Mouse (Mus musculus) heart, postnatal 0 days (tissue): Measurements from ENCODE around the gene Als2cr12. TPM values are rescaled to one million over a fixed set of nuclear protein-coding genes. Genes with fewer than 3 reads are reported as not detected.
"Not testable (repeated sequence)": the region's sequence is repeated elsewhere in the genome, so short reads cannot be mapped to it uniquely, and the experiment has no call there.

Experiments
- ATAC-seq: fragments of 200-750 bp; cut with Nextera tagmentation; 2 replicates; pipeline ENCODE4 v1.8.0; 2017; ENCODE audit warnings: low read depth, moderate number of reproducible peaks, moderate library complexity; ENCODE audit not compliant: insufficient read depth
- DNase-seq: peaks from one replicate; pipeline ENCODE4 v3.0.0-alpha.2; 2016; ENCODE audit warnings: low spot score
- H3K27ac ChIP-seq: fragments of 300-500 bp; sonication (generic); 2 replicates; pipeline ENCODE4 v1.5.1; 2014; ENCODE audit warnings: low read depth, mild to moderate bottlenecking
- H3K27me3 ChIP-seq: fragments of 300-500 bp; sonication (generic); 2 replicates; pipeline ENCODE4 v1.6.1; 2014; ENCODE audit warnings: low read length, mixed read lengths; ENCODE audit not compliant: control insufficient read depth, insufficient read depth
- H3K36me3 ChIP-seq: fragments of 300-500 bp; sonication (generic); replicated peaks from 2 replicates; pipeline ENCODE4 v1.6.1; 2014; ENCODE audit warnings: low read length, mixed read lengths; ENCODE audit not compliant: control insufficient read depth, insufficient read depth
- H3K4me1 ChIP-seq: fragments of 300-500 bp; sonication (generic); 2 replicates; pipeline ENCODE4 v1.6.1; 2014; ENCODE audit warnings: antibody characterized with exemption; ENCODE audit not compliant: control insufficient read depth, insufficient read depth
- H3K4me2 ChIP-seq: fragments of 300-500 bp; sonication (generic); 2 replicates; pipeline ENCODE4 v1.6.1; 2014; ENCODE audit warnings: low read depth, mild to moderate bottlenecking, low read length, moderate library complexity
- H3K4me3 ChIP-seq: fragments of 300-500 bp; sonication (generic); 2 replicates; pipeline ENCODE4 v1.5.1; 2014; ENCODE audit warnings: low read depth, low read length
- H3K9ac ChIP-seq: fragments of 300-500 bp; sonication (generic); replicated peaks from 2 replicates; pipeline ENCODE4 v1.6.1; 2014; ENCODE audit warnings: low read depth, low read length, mixed read lengths
- H3K9me3 ChIP-seq: fragments of 300-500 bp; sonication (generic); replicated peaks from 2 replicates; pipeline ENCODE4 v1.6.1; 2016; ENCODE audit warnings: low read length; ENCODE audit not compliant: control insufficient read depth
- CTCF ChIP-seq: IDR thresholded peaks from 2 replicates; pipeline ENCODE4 v1.5.1; 2016; ENCODE audit warnings: antibody characterized with exemption, control low read depth, low read depth
- EP300 ChIP-seq: IDR thresholded peaks from 2 replicates; pipeline ENCODE4 v1.6.1; 2016; ENCODE audit warnings: antibody characterized with exemption, low read depth
- WGBS: fragments of 180-500 bp; shearing (Covaris S2); extraction: QIAGEN DNeasy Blood & Tissue Kit; methylation state at CpG from one replicate; pipeline ENCODE4 v1.1.7; 2014; 5-methylcytosine and 5-hydroxymethylcytosine counted together
- polyA plus RNA-seq: library from polyadenylated mRNA; unstranded; fragments of >200 nt; fragmentation: Nextera tagmentation; extraction: Ambion mirVana; gene quantifications from 2 replicates; pipeline ENCODE4 v1.2.1, GENCODE M21; 2015
- total RNA-seq: library from RNA; depleted of rRNA; stranded (reverse); fragments of >200 nt; gene quantifications from 2 replicates; pipeline ENCODE4 v1.2.3, GENCODE M21; 2014; ENCODE audit warnings: low replicate concordance

The Als2cr12 gene
- total and polyA plus RNA-seq, 2 experiments from 2014 or later, result not detected

DNA sequence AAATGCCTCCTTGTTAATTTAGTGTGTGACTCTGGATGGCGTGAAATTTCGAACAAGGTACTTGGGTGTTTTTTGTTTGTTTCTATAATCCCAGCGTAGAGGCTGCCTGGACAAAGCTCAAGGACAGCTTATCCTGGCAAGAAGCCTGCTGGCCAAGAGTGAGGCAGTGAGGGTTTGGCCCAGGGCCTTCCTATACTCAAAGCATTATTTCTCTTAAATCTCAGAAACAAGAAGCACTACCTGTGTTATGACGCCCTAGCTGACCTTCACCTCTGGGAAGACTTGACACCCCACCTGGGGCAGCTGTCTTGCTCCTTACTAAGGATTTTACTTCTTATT is 18.1 kb upstream of the Als2cr12 start:
- H3K4me3 ChIP-seq, result peak overlapping the region; percentile 72
- DNase-seq (peak; percentile 60), ATAC-seq (no peak)
- peaks cover 18% of the 10 kb centered on the region for H3K36me3 ChIP-seq
- H3K27ac ChIP-seq, result peak overlapping the region; percentile 100
- H3K4me2 ChIP-seq, result peak overlapping the region; percentile 84
- no peaks in the 10 kb centered on the region for H3K27me3 ChIP-seq
- TF ChIP-seq CTCF, result no peak
- no peak for TF ChIP-seq EP300
- no peaks in the 10 kb centered on the region for H3K9me3 ChIP-seq
- H3K9ac ChIP-seq, result peak overlapping the region; percentile 90
- 20% methylated on average over 4 of the region's 4 CpGs for WGBS
- peaks cover 18% of the 10 kb centered on the region for H3K4me1 ChIP-seq

DNA sequence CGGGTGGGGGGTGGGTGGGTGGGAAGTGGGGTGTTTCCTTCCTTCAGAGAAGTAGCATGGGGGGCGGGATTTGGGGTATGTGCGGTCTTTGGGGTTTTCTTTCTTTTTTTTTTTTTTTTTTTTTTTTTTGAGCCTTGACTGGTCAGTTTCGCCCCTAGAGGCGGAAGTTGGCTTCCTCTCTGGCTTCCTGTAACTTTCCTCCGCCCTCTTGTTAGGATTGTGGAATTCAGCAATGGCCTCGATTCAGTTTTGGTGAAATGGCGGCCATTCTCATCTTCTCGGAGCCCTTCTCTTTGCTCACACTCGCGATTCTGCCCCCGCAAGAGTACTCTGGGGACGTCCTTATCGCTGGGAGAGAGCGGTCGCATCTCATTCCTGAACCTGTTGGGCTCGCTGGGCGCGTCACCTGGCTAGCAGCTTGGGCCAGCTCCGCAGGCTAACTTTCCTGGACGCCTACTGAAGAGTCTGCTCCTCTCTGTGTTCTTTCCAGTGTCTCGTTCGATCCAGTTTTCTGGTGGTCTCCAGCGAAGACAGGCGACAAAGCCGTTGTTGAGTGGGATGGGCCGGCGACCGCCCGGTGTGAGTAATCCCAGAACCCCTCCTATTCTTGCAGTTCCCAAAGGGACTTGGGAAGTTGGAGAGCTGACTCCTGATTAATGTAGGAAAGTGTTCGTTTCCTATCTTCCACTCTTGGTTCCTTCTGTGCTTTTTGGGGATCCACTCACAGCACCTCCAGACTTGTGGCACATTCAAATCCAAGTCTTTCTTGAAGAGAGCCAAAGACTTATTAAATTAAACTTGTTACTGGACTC is 17.5 kb upstream of the Als2cr12 start:
- Histone ChIP-seq H3K9ac (peak overlapping the region; percentile 90), H3K4me3 (peak overlapping the region; percentile 72), H3K9me3 (no peaks in the 10 kb centered on the region), H3K4me1 (peaks cover 18% of the 10 kb centered on the region), H3K27me3 (no peaks in the 10 kb centered on the region), H3K27ac (peak overlapping the region; percentile 100), H3K4me2 (peak overlapping the region; percentile 84), H3K36me3 (peaks cover 17% of the 10 kb centered on the region)
- TF ChIP-seq EP300 (no peak), CTCF (peak; percentile 33)
- 3% methylated on average over 29 of the region's 31 CpGs for WGBS
- DNase-seq, result peak; percentile 88
- peak; percentile 34 for ATAC-seq

DNA sequence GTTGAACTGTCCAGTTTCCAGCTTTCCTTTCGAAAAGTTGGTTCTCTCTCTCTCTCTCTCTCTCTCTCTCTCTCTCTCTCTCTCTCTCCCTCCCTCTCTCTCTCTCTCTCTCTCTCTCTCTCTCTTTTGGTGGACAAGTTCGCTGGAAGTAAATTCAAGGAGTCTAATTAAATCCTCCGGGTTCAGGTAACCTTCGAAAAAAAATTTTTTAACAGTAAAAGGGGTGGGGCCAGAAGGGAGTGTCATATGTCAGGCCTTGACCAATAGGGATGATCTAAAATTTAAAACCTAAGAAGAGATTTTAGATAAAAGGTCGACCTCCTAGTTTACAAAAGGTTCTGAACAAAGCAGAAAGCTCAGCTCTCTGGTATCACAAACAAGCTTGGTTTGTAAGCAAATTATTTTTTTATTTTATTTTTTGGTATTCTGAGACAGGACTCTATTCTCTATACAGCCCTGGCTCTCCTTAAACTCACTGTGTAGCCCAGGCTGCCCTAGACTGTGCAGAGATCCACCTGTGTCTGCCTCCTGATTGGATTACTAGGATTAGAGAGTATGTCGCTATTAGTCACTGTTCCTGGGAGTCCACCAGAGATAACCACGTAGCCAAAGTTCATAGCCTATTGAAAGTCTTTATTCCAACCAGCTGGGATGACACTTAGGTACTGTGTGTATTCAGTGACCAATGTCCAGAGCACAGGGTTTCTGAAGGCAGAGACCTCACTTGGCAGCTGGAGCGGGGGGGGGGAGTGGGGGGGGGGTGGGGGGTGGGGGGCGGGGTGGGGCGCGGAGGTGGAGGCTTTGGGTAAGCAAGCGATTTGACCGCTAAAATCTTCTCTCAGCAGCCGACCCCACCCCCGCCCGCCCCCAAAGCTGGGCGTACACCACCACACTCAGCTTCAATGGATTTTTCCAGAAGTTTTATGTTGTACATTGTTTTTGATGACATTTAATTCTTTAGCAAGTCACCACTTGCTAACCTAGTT is 16.6 kb upstream of the Als2cr12 start:
- H3K9me3 ChIP-seq, result no peaks in the 10 kb centered on the region
- no peaks in the 10 kb centered on the region for H3K27me3 ChIP-seq
- peak overlapping the region; percentile 100 for H3K27ac ChIP-seq
- 1% methylated on average over 13 of the region's 17 CpGs for WGBS
- no peak for TF ChIP-seq CTCF
- no peak for TF ChIP-seq EP300
- H3K36me3 ChIP-seq, result peaks cover 11% of the 10 kb centered on the region
- peaks cover 18% of the 10 kb centered on the region for H3K4me1 ChIP-seq
- H3K4me3 ChIP-seq, result peak overlapping the region; percentile 72
- peak overlapping the region; percentile 94 for H3K9ac ChIP-seq
- DNase-seq, result peak; percentile 95
- peak overlapping the region; percentile 84 for H3K4me2 ChIP-seq
- ATAC-seq, result peak; percentile 87

- peak; percentile 50 for ATAC-seq
- no peaks in the 10 kb centered on the region for H3K27me3 ChIP-seq
- DNase-seq, result peak; percentile 61
- H3K4me1 ChIP-seq, result peaks cover 16% of the 10 kb centered on the region
- peak; percentile 51 for TF ChIP-seq EP300
- TF ChIP-seq CTCF, result no peak
- H3K9me3 ChIP-seq, result no peaks in the 10 kb centered on the region
- peaks cover 7% of the 10 kb centered on the region for H3K36me3 ChIP-seq
- peak within 1 kb of the TSS; percentile 84 for H3K4me2 ChIP-seq
- peak within 1 kb of the TSS; percentile 72 for H3K4me3 ChIP-seq
- WGBS, result 0% methylated on average over 45 of the region's 45 CpGs
- peak within 1 kb of the TSS; percentile 94 for H3K9ac ChIP-seq
- H3K27ac ChIP-seq, result peak within 1 kb of the TSS; percentile 100
These were observed 15.7 kb upstream of the Als2cr12 start, which contains the start of gene Cflar for GRCm38 (mm10) chr1:58711365-58712016. Gene Cflar, plus strand, starts transcription at chr1:58711508.

GRCm38 (mm10) chr1:58710711-58711364 is 15.0 kb upstream of the Als2cr12 start:
- H3K4me1 ChIP-seq, result peaks cover 11% of the 10 kb centered on the region
- DNase-seq (peak; percentile 76), ATAC-seq (no peak)
- H3K4me2 ChIP-seq, result peak overlapping the region; percentile 84
- TF ChIP-seq CTCF (no peak), EP300 (no peak)
- no peaks in the 10 kb centered on the region for H3K27me3 ChIP-seq
- no peaks in the 10 kb centered on the region for H3K9me3 ChIP-seq
- H3K9ac ChIP-seq, result peak overlapping the region; percentile 94
- H3K27ac ChIP-seq, result peak overlapping the region; percentile 100
- H3K36me3 ChIP-seq, result peaks cover 7% of the 10 kb centered on the region; the same call in 1 of the 2 replicates
- H3K4me3 ChIP-seq, result peak overlapping the region; percentile 72
- 36% methylated on average over 10 of the region's 10 CpGs for WGBS

GRCm38 (mm10) chr1:58710043-58710442 is 14.3 kb upstream of the Als2cr12 start:
- not testable (repeated sequence) for H3K36me3 ChIP-seq, H3K4me2 ChIP-seq, DNase-seq, H3K4me1 ChIP-seq, H3K27me3 ChIP-seq, H3K4me3 ChIP-seq, H3K9me3 ChIP-seq, ATAC-seq, H3K9ac ChIP-seq
- 87% methylated on average over 1 of the region's 1 CpGs for WGBS
- peak overlapping the region; percentile 100; the same call in 1 of the 2 replicates for H3K27ac ChIP-seq

GRCm38 (mm10) chr1:58700580-58701162 is 4.9 kb upstream of the Als2cr12 start:
- 59% methylated on average over 4 of the region's 5 CpGs for WGBS
- H3K36me3 ChIP-seq, H3K9ac ChIP-seq, H3K9me3 ChIP-seq, DNase-seq, H3K27me3 ChIP-seq, H3K27ac ChIP-seq, H3K4me2 ChIP-seq, H3K4me1 ChIP-seq, ATAC-seq, H3K4me3 ChIP-seq: not testable (repeated sequence)
